Mouse (Mus musculus) mouse embryonic stem cell (cell line): ENCODE results near the gene Abcb5.
"Not testable (repeated sequence)": the region's sequence is repeated elsewhere in the genome, so short reads cannot be mapped to it uniquely, and the experiment has no call there.

Experiments used
- in situ Hi-C, 2 experiments: fragments of 300-500 bp; cut with MboI; formaldehyde crosslinking; loops; 1 replicate in 1 of 2; 3 replicates in 1 of 2; pipeline ENCODE4 v1.14.3; 2019 to 2020; ENCODE audit warnings: low sequenced_read_pairs in 2 of 2, low pct_unique_long_range_greater_than_20kb in 1 of 2, mixed read lengths in 1 of 2; ENCODE audit not compliant: unreplicated experiment in 1 of 2

Gene Abcb5

GRCm38 (mm10) chr12:118966321-118966720, at the start of gene Abcb5:
Gene Abcb5 (minus strand): TSS chr12:118966421.
- in situ Hi-C loops = no loop called here

GRCm38 (mm10) chr12:118999230-118999629, 33.0 kb upstream of the Abcb5 start:
- in situ Hi-C loops = no loop called here

GRCm38 (mm10) chr12:118994328-118995166, 28.3 kb upstream of the Abcb5 start:
- in situ Hi-C loops = no loop called here

GRCm38 (mm10) chr12:118984852-118985251, 18.6 kb upstream of the Abcb5 start:
- in situ Hi-C loops = no loop called here

- in situ Hi-C loops = no loop called here
Measured at GRCm38 (mm10) chr12:118930386-118931318, 35.6 kb downstream of the Abcb5 start.

- in situ Hi-C loops = no loop called here
Measured at GRCm38 (mm10) chr12:118926813-118927281, 39.4 kb downstream of the Abcb5 start.

GRCm38 (mm10) chr12:118923874-118924273, 42.3 kb downstream of the Abcb5 start:
- in situ Hi-C loops = not testable (repeated sequence)

GRCm38 (mm10) chr12:118917771-118918170, 48.5 kb downstream of the Abcb5 start:
- in situ Hi-C loops = no loop called here

- in situ Hi-C loops = no loop called here
Measured at GRCm38 (mm10) chr12:118910360-118910759, 55.9 kb downstream of the Abcb5 start.

- in situ Hi-C loops = no loop called here
Measured at GRCm38 (mm10) chr12:118902249-118902648, 64.0 kb downstream of the Abcb5 start.

GRCm38 (mm10) chr12:118887964-118888363, 78.3 kb downstream of the Abcb5 start:
- in situ Hi-C loops = no loop called here

- in situ Hi-C loops = no loop called here
Measured at GRCm38 (mm10) chr12:118882790-118883189, 83.4 kb downstream of the Abcb5 start.

- in situ Hi-C loops = loop anchor here (25.0 kb wide), 2 partner anchors 410 to 885 kb away; no protein-coding TSS in a partner anchor
Measured at GRCm38 (mm10) chr12:118872673-118873072, 93.5 kb downstream of the Abcb5 start.

- in situ Hi-C loops = loop anchor here (10.0 to 25.0 kb wide), 3 partner anchors 394 to 869 kb away; no protein-coding TSS in a partner anchor
Measured at GRCm38 (mm10) chr12:118856151-118856550, 110.1 kb downstream of the Abcb5 start.

GRCm38 (mm10) chr12:118854831-118855453, 111.3 kb downstream of the Abcb5 start:
- in situ Hi-C loops = loop anchor here (10.0 to 25.0 kb wide), 3 partner anchors 393 to 868 kb away; no protein-coding TSS in a partner anchor

- in situ Hi-C loops = loop anchor here (10.0 to 25.0 kb wide), 3 partner anchors 392 to 867 kb away; no protein-coding TSS in a partner anchor
Measured at GRCm38 (mm10) chr12:118854401-118854800, 111.8 kb downstream of the Abcb5 start.

GRCm38 (mm10) chr12:118853331-118853730, 112.9 kb downstream of the Abcb5 start:
- in situ Hi-C loops = loop anchor here (10.0 to 25.0 kb wide), 3 partner anchors 391 to 866 kb away; no protein-coding TSS in a partner anchor

- in situ Hi-C loops = loop anchor here (10.0 to 25.0 kb wide), 3 partner anchors 389 to 864 kb away; no protein-coding TSS in a partner anchor
Measured at GRCm38 (mm10) chr12:118850851-118851410, 115.3 kb downstream of the Abcb5 start.
